Mouse (Mus musculus) neural tube, embryonic 15.5 days (tissue): ENCODE results near the gene F8a. TPM values are rescaled to one million over a fixed set of nuclear protein-coding genes. Genes with fewer than 3 reads are reported as not detected.

Source experiments
- polyA plus RNA-seq: library from polyadenylated mRNA; unstranded; fragments of >200 nt; fragmentation: Nextera tagmentation; extraction: Ambion mirVana; gene quantifications from 2 replicates; pipeline ENCODE4 v1.2.1, GENCODE M21; 2015

Gene F8a
- polyA plus RNA-seq, 1 experiment from 2014 or later: 35.3 TPM

Other genes with a start within 250 kb of the F8a start
- gene Zfp185, start 241.0 kb upstream of the F8a start, polyA plus RNA-seq: 1.1 and 1.4 TPM in 2 replicates
- gene Pnma5, start 191.2 kb upstream of the F8a start, polyA plus RNA-seq: 0.23 TPM in 2 replicates
- 4.5 and 6.0 TPM in 2 replicates for gene Pnma3, start 163.5 kb upstream of the F8a start, polyA plus RNA-seq
- gene Xlr4a, start 145.8 kb upstream of the F8a start, polyA plus RNA-seq: 0.29 and 4.0 TPM in 2 replicates
- 4.2 TPM in 2 replicates for gene Xlr3a, start 131.2 kb upstream of the F8a start, polyA plus RNA-seq
- gene Gm14685, start 111.2 kb upstream of the F8a start, polyA plus RNA-seq: 0.84 TPM in 1 of 2 replicates, not detected in the other
- gene Xlr5b, start 79.5 kb upstream of the F8a start, polyA plus RNA-seq: not detected in 2 replicates
- 0.59 TPM in 1 of 2 replicates, not detected in the other for gene DXBay18, start 78.8 kb upstream of the F8a start, polyA plus RNA-seq
- not detected in 2 replicates for gene Spin2d, start 51.3 kb upstream of the F8a start, polyA plus RNA-seq
- gene Xlr3b, start 36.1 kb upstream of the F8a start, polyA plus RNA-seq: 16.5 and 19.9 TPM in 2 replicates
- 0.37 and 3.1 TPM in 2 replicates for gene Xlr4b, start 14.0 kb upstream of the F8a start, polyA plus RNA-seq
- gene Xlr4c, start 14.8 kb downstream of the F8a start, polyA plus RNA-seq: 0.12 and 2.3 TPM in 2 replicates
- 0.22 and 0.41 TPM in 2 replicates for gene Xlr3c, start 37.1 kb downstream of the F8a start, polyA plus RNA-seq
- 0.20 TPM in 1 of 2 replicates, not detected in the other for gene Xlr5a, start 64.7 kb downstream of the F8a start, polyA plus RNA-seq
- gene Xlr5c, start 64.7 kb downstream of the F8a start, polyA plus RNA-seq: not detected in 2 replicates
- gene Gm45015, start 108.5 kb downstream of the F8a start, polyA plus RNA-seq: not detected in 2 replicates
- 8.9 and 9.8 TPM in 2 replicates for gene Zfp275, start 114.3 kb downstream of the F8a start, polyA plus RNA-seq
- gene Gm18336, start 170.4 kb downstream of the F8a start, polyA plus RNA-seq: not detected in 2 replicates
- gene Zfp92, start 182.8 kb downstream of the F8a start, polyA plus RNA-seq: 1.2 and 1.3 TPM in 2 replicates
- gene Trex2, start 207.1 kb downstream of the F8a start, polyA plus RNA-seq: not detected in 2 replicates
- 67.5 and 74.9 TPM in 2 replicates for gene Haus7, start 230.8 kb downstream of the F8a start, polyA plus RNA-seq